Mouse (Mus musculus) CD4-positive naive resting alpha-beta T cell, adult 76 days (primary cell): ENCODE data around the gene Cyp51. TPM values are rescaled to one million over a fixed set of nuclear protein-coding genes. Genes with fewer than 3 reads are reported as not detected.

ENCODE experiments used
- total RNA-seq: library from RNA; stranded (reverse); gene quantifications from one replicate; pipeline ENCODE4 v1.2.4, GENCODE M21; 2023

The Cyp51 gene
- 43.9 TPM for total RNA-seq

GRCm38 (mm10) chr5:4104341-4105040 is at the start of gene Cyp51:
Gene Cyp51, minus strand, starts transcription at chr5:4104746.

Other genes starting within 250 kb of the Cyp51 start
- gene Mterf1a, start 210.8 kb downstream of the Cyp51 start, total RNA-seq, result 5.5 TPM
- 125 TPM for gene Akap9, start 176.7 kb downstream of the Cyp51 start, total RNA-seq
- 4.7 TPM for gene Mterf1b, start 87.6 kb upstream of the Cyp51 start, total RNA-seq